Mouse (Mus musculus): Measurements from ENCODE around the gene Hoxd8. TPM values are rescaled to one million over a fixed set of nuclear protein-coding genes. Genes with fewer than 3 reads are reported as not detected.

Gene Hoxd8
- total and polyA plus RNA-seq, 2 experiments = 0.06 TPM; not detected in 1

DNA sequence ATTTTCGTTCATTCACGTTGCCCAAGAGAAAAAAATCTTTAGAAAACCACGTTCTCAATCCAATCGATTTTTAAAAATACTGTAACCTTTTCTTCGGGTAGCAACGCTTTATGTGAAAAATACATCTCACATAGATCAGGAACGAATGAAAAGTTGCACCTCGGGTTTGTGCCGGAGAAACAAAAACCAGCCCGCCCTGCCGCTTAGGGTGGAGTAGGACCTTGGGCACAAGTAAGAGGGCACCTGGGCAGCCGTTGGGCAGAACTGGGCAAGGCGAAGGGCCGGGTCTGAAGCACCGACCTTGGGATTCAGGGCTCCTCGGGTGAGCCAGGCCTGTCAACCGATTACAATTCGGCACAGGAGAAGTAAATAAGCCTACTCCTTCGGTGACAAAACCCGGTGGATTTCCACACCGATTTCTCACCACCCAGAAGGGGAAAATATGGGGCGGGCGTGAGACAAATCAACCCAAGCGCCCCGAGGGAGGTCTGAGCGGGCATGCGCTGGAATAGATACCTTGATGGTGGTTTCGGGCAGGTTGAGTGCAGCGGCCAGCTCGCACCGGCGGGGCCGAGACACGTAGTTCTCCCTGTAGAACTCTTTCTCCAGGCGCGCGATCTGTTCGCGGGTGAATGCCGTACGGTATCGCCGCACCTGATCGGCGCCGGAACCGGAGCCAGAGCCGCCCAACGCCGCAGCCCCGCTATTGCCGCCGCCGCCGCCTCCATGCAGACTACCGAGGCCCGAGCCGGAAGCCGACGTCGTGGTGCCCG lies 47.0 kb upstream of the Hoxd8 start:
- TF ChIP-seq POLR2A (IDR thresholded peaks at IDR 0.05; ENCODE audit: extremely low read depth, insufficient read depth, low read length) (no peak), CTCF (IDR thresholded peaks at IDR 0.05; ENCODE audit: low read depth, low read length) (no peak)
- WGBS = 4% methylated on average over 62 of the region's 62 CpGs

GRCm38 (mm10) chr2:74658024-74658666 lies 46.3 kb upstream of the Hoxd8 start:
- 5% methylated on average over 15 of the region's 15 CpGs for WGBS
- TF ChIP-seq POLR2A (IDR thresholded peaks at IDR 0.05; ENCODE audit: extremely low read depth, insufficient read depth, low read length) (no peak), CTCF (IDR thresholded peaks at IDR 0.05; ENCODE audit: low read depth, low read length) (no peak)
- DNase-seq (ENCODE audit: extremely low read depth, low read depth, low spot score) = no peak
- no peak overlapping the region for H3K9ac ChIP-seq (ENCODE audit: low read depth, low read length)
- no peak overlapping the region for H3K27ac ChIP-seq (replicated peaks; ENCODE audit: insufficient read depth, low read depth, low read length)
- no peaks in the 10 kb centered on the region for H3K79me2 ChIP-seq (ENCODE audit: control insufficient read depth, insufficient read depth, low read length)
- H3K4me3 ChIP-seq (ENCODE audit: insufficient read depth, low read depth, low read length) = no peak overlapping the region
- H3K36me3 ChIP-seq (ENCODE audit: control insufficient read depth, insufficient read depth, low read length) = no peaks in the 10 kb centered on the region
- no peaks in the 10 kb centered on the region for H3K4me1 ChIP-seq (ENCODE audit: control insufficient read depth, insufficient read depth, low read length)
- H3K27me3 ChIP-seq (ENCODE audit: control insufficient read depth, insufficient read depth, low read length) = peaks cover 41% of the 10 kb centered on the region

More for the DNA sequence above, 47.0 kb upstream of the Hoxd8 start:
- no peak overlapping the region for H3K27ac ChIP-seq (replicated peaks; ENCODE audit: insufficient read depth, low read depth, low read length)
- H3K36me3 ChIP-seq (ENCODE audit: control insufficient read depth, insufficient read depth, low read length) = no peaks in the 10 kb centered on the region
- H3K4me1 ChIP-seq (ENCODE audit: control insufficient read depth, insufficient read depth, low read length) = no peaks in the 10 kb centered on the region
- DNase-seq (ENCODE audit: extremely low read depth, low read depth, low spot score) = no peak
- H3K9ac ChIP-seq (ENCODE audit: low read depth, low read length) = no peak overlapping the region
- peaks cover 41% of the 10 kb centered on the region for H3K27me3 ChIP-seq (ENCODE audit: control insufficient read depth, insufficient read depth, low read length)
- no peaks in the 10 kb centered on the region for H3K79me2 ChIP-seq (ENCODE audit: control insufficient read depth, insufficient read depth, low read length)
- no peak overlapping the region for H3K4me3 ChIP-seq (ENCODE audit: insufficient read depth, low read depth, low read length)

DNA sequence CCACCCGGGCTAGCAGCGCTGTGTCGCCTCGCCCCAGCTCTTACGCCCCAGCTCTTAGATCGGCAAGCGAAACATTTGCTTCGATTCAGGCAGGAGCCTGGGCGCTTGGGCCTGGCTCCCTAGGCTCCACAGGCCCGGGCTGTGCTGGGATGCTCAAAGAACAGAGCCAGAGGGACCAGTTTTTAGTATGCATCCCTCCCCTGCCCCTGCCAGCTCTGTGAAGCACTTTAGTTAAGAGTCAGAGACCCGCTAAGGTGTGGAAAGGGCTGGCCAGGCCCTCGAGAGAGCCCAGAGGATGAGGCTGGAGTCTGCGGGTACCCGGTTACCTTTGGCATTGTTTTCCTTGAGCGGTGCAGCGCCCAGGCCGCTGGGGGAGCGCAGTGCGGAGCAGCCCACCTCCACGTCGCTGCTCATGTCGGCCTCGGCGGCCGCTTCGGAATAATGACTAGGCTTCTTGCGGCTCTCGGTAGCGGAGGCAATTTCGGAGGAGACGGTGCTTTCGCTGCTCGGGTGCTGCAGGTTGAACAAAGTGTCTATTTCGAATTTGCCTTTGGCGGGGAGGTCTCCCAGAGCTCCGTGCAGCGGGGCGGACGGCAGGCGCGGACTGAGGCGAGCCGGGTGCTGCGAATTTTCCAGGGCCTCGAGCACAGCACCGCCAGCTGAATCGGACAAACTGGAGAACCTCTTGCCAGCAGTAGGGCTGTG lies 45.6 kb upstream of the Hoxd8 start:
- TF ChIP-seq CTCF (IDR thresholded peaks at IDR 0.05; ENCODE audit: low read depth, low read length) (no peak), POLR2A (IDR thresholded peaks at IDR 0.05; ENCODE audit: extremely low read depth, insufficient read depth, low read length) (no peak)
- no peaks in the 10 kb centered on the region for H3K4me1 ChIP-seq (ENCODE audit: control insufficient read depth, insufficient read depth, low read length)
- no peak overlapping the region for H3K4me3 ChIP-seq (ENCODE audit: insufficient read depth, low read depth, low read length)
- H3K27ac ChIP-seq (replicated peaks; ENCODE audit: insufficient read depth, low read depth, low read length) = no peak overlapping the region
- no peaks in the 10 kb centered on the region for H3K36me3 ChIP-seq (ENCODE audit: control insufficient read depth, insufficient read depth, low read length)
- 5% methylated on average over 47 of the region's 47 CpGs for WGBS
- no peaks in the 10 kb centered on the region for H3K79me2 ChIP-seq (ENCODE audit: control insufficient read depth, insufficient read depth, low read length)
- no peak overlapping the region for H3K9ac ChIP-seq (ENCODE audit: low read depth, low read length)
- no peak for DNase-seq (ENCODE audit: extremely low read depth, low read depth, low spot score)
- H3K27me3 ChIP-seq (ENCODE audit: control insufficient read depth, insufficient read depth, low read length) = peaks cover 45% of the 10 kb centered on the region

DNA sequence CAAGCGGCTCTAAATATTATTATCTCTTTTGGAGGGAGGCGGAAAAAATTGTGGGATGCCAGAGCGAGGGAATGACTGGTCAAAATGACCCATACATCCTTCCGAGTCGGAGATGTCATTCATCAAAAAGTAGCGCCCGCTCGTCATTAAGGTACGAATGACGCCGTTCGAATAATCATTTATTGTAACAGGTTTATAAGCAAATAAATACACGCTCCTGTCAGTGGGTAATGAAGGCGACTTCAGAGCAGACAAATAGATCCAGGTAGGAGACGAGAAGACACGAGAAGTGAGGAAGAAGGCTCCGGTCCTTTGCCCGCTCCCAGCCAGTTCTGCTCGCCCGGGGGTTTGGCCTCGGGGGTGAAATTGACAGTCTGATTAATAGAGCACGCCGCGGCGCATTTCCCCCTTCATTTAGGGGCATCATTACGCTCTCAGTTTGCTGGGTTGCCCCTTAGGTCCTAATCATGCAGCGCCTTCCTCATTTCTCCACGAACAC lies 44.9 kb upstream of the Hoxd8 start, which contains the start of gene Evx2:
Evx2 (minus strand) TSS at position 51 of the 499 bp plus-strand sequence.
- no peak within 1 kb of the TSS for H3K4me3 ChIP-seq (ENCODE audit: insufficient read depth, low read depth, low read length)
- WGBS = 7% methylated on average over 28 of the region's 28 CpGs

DNA sequence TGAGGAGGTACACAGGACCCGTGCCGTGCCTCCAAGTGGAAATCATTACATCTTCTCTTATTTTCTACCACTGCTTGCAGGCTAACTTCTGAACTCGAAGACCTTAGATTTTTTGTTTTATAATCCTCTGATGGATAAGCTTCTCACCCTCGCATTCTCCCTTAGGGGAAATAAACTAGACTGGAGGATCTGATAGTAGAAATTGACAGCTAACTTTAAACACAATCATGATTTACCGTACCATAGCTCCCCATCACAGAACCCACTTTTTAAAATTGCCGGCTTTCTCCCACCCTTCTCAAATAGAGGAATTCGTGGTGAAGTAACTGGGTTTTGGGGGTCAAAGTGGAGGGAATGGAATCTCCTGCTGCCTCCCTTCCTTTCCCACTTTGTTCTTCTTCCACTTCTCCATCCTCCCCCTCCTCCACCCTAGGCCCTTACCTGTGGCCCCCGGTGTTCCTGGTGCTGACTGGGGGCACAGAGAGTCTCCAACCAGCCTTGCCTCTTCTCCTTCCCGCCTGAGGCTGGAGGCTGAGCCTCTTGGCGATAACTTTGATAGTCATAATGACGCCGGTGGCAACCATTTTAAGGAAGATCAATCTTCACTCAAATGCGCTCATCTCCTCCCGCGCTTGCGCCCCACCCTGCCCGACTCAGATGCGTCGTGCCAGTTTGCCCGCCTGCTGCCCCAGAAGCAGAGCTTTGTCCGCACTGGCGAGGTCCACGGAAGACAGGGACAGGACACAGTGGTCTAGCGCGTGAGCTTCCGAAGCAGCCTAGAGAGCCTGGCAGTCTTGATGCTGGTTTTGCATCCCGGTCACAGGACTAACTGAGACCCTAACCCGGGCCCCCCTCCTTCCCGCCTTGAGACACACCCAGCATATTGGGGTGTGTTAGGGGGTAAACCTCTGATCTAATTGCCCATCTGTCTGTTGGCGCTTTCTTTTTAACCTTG lies 43.7 kb upstream of the Hoxd8 start:
- Histone ChIP-seq H3K4me1 (ENCODE audit: control insufficient read depth, insufficient read depth, low read length) (no peaks in the 10 kb centered on the region), H3K27me3 (ENCODE audit: control insufficient read depth, insufficient read depth, low read length) (peaks cover 33% of the 10 kb centered on the region), H3K79me2 (ENCODE audit: control insufficient read depth, insufficient read depth, low read length) (no peaks in the 10 kb centered on the region), H3K36me3 (ENCODE audit: control insufficient read depth, insufficient read depth, low read length) (no peaks in the 10 kb centered on the region), H3K9ac (ENCODE audit: low read depth, low read length) (no peak overlapping the region), H3K4me3 (ENCODE audit: insufficient read depth, low read depth, low read length) (no peak overlapping the region), H3K27ac (replicated peaks; ENCODE audit: insufficient read depth, low read depth, low read length) (no peak overlapping the region)
- TF ChIP-seq POLR2A (IDR thresholded peaks at IDR 0.05; ENCODE audit: extremely low read depth, insufficient read depth, low read length) (no peak), CTCF (IDR thresholded peaks at IDR 0.05; ENCODE audit: low read depth, low read length) (no peak)
- WGBS = 9% methylated on average over 30 of the region's 30 CpGs
- no peak for DNase-seq (ENCODE audit: extremely low read depth, low read depth, low spot score)

More for the DNA sequence above, 44.9 kb upstream of the Hoxd8 start, which contains the start of gene Evx2:
- Histone ChIP-seq H3K4me1 (ENCODE audit: control insufficient read depth, insufficient read depth, low read length) (no peaks in the 10 kb centered on the region), H3K27ac (replicated peaks; ENCODE audit: insufficient read depth, low read depth, low read length) (no peak within 1 kb of the TSS), H3K9ac (ENCODE audit: low read depth, low read length) (no peak within 1 kb of the TSS), H3K36me3 (ENCODE audit: control insufficient read depth, insufficient read depth, low read length) (no peaks in the 10 kb centered on the region), H3K79me2 (ENCODE audit: control insufficient read depth, insufficient read depth, low read length) (no peaks in the 10 kb centered on the region), H3K27me3 (ENCODE audit: control insufficient read depth, insufficient read depth, low read length) (peaks cover 41% of the 10 kb centered on the region)
- no peak for DNase-seq (ENCODE audit: extremely low read depth, low read depth, low spot score)
- TF ChIP-seq POLR2A (IDR thresholded peaks at IDR 0.05; ENCODE audit: extremely low read depth, insufficient read depth, low read length) (no peak), CTCF (IDR thresholded peaks at IDR 0.05; ENCODE audit: low read depth, low read length) (no peak)

Data from liver, adult 2 months (tissue).